Mouse (Mus musculus): ENCODE measurements at regions not wholly inside any gene's neighbourhood (a gene's known extent, or its start where the extent isn't known, plus 50 kb on each side); places are given as distances from the start of the nearest gene placed in this dataset.

DNA sequence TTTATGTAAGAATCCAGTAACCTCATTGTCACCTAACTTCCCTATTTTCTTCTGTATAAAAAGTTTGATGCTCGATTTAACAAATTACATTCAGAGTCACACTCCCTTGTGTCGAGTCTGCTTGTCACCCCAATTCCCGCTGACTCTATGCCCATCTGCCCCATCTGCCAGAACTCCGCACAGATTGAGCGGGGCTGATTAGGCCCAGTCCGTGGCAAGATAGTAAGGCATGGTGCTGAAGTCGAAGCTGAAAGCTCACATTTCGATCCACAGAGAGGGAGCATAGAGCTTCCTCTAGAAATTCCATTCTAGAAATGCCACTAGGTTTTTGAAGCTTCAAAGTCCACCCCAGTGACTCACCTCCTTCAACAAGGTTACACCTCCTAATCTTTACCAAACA lies 210.7 kb upstream of the Akirin2 start:
- DNase-seq = no peak

- DNase-seq = no peak
Measured at GRCm38 (mm10) chr4:34371281-34372032, 179.3 kb upstream of the Akirin2 start.

DNA sequence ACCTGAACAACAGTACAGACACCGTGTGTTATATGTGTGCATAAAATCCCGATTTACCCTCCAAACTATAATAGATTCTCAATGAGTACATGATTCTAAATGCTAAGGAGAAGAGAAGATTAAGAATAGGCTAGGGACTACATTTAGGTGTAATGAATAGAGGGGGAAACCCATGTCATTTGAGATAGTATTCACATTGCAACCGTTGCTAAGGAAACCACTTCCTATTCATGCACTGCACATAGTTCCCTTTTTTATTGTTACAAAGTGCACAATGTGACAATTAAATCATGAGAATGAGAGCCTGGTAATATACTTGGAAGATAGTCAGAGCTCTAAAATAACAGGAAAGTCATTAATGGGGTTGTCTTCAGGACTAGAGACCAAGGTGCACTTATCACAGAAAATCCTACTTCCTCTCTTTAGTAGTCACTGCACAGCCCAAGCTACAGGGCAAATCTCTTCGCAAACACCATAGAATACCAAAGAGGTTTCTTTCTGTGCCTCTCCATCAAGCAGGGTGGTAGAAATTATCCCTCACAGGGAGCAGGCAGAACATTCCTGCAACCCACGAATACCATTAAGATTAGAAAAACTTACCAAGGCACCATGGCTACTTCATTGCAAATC lies 164.3 kb upstream of the Akirin2 start:
- no peak for DNase-seq

- no peak for DNase-seq
Measured at GRCm38 (mm10) chr4:34391499-34391898, 159.2 kb upstream of the Akirin2 start.

DNA sequence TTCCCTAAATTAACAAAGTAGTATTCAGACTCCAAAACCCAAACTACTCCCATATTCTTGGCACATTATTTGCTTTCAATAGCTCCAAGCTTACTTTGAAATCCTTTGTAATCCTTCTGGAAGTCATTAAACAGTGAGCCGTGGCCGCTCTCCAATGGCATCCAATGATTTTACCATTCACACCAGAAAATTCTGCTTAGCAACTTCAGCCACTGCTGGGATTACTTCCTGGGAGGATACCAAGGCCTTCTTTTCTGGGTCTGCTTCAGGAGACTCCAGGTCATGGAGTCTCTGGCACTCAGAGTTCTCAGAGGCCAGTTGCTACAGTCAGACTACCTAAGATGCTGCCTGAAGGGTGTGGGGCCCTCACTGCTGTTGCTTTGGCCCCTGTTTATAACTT lies 147.7 kb upstream of the Akirin2 start:
- DNase-seq = no peak

DNA sequence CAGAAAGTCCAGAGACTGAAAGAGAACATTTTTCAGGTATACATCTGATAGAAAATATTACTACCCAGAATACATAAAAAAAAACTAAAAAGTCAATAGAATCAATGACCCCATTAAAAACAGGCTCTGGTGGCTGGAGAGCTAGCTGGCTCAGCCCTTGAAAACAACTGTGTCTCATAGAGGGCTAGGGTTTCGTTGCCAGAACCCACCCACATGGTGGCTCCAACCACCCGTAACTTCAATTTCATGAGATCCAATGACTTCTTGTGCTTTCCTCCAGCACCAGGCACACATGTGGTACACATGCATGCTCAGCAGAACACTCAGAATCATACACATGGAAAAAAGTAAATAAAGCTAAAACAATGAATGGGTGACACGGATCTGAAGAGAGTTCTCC lies 143.6 kb upstream of the Akirin2 start:
- DNase-seq = no peak

DNA sequence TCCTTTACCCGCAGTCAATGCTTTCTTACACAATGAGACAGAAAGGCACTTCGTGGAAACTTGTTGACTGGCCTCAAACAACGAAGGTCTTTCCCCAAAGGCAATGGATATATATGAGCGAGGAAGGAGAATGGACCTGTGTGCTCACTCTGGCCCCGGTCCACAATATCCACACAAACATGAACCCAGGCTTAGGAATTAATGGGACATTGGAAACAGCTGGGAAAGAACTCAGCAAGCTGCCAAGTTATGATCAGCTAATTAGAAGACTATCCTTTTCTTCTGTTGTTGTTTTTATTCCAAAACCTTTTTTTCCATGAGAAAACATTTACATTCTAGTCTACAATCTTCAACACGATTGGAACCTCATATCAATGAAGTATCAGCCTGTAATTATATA lies 129.8 kb upstream of the Akirin2 start:
- no peak for DNase-seq

- no peak for DNase-seq
Measured at GRCm38 (mm10) chr4:34424131-34424646, 126.5 kb upstream of the Akirin2 start.

DNA sequence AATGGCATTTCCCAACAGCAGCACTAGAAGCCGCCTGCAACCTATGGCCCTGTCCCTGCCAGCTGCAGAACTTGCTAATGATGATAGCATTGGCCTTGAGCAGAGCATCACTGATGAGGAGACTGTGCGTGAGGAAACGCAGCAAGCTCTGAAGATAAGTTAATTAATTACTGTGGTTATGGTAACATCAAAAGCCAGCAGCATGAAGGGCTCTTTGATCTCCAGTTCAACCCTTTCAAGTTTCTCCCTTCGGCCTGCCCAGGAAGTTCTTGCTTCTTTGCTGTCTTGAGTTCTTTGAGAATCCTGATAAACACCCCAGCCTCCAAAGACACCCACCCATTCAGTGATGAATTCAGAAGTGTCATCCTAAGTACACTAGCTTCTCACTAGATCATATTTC lies 121.7 kb upstream of the Akirin2 start:
- no peak for DNase-seq

DNA sequence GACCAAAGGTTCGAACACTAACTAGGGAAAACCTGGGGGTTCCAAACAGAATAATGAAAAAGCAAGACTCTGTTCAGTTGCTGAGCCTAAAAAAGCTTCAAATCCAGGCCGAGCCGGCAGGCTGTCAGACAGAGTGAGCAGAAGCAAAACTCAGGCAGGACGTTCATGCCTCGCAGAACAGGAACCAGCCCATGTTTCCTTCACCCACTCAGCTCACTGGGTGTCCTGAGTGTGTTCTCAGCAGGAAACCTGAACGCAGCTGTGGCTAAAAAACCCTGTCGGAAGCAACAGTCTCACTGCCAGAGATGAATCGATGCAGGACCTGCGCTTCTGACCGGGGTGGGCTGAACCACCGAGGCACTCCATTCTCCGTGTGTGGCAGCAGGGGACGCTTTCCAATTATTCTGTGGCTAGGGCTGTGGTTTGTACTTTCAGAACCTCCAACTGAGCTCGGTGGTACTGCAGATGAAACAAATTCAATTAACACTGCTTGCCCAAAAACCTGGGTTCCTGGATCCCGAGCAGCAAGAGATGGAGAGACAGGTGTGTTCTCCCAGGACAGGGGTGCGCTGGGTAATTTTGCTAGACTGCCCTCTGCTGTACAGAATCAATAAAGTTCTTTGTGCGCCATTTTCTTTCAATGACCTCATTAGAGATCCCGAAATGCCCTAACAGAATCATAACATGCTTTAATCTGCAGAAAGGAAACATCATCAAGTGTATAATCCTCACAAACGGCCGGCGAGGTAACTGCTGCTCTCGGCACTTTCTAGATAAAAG lies 121.1 kb upstream of the Akirin2 start:
- DNase-seq = no peak

- no peak for DNase-seq
Measured at GRCm38 (mm10) chr4:34437316-34437715, 113.4 kb upstream of the Akirin2 start.

- DNase-seq = no peak
Measured at GRCm38 (mm10) chr4:34449582-34449981, 101.2 kb upstream of the Akirin2 start.

- DNase-seq = no peak
Measured at GRCm38 (mm10) chr4:34462591-34462990, 88.1 kb upstream of the Akirin2 start.

- DNase-seq = no peak
Measured at GRCm38 (mm10) chr4:34465845-34466244, 84.9 kb upstream of the Akirin2 start.

- DNase-seq = peak; percentile 4
Measured at GRCm38 (mm10) chr4:34466309-34466708, 84.4 kb upstream of the Akirin2 start.

DNA sequence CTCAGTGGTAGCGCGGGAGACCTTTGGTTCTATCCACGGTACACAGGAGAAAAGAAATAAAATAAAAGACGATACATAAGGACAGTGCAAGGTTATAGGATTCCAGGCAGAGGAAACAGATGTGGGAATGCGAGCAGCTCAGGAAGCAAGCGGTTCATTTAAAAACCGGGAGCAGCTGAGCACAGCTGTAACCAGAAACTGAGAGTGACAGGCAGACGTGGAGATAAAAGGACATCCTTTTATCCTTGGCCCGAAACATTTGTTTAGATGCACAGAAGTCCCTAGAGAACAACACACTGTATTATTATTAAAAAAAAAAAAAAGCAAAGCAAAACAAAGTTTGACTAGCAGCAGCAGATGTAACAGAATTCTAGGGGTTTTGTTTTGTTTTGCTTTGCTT lies 82.6 kb upstream of the Akirin2 start:
- DNase-seq = no peak

GRCm38 (mm10) chr4:34475792-34476448 lies 74.8 kb upstream of the Akirin2 start:
- no peak for DNase-seq

DNA sequence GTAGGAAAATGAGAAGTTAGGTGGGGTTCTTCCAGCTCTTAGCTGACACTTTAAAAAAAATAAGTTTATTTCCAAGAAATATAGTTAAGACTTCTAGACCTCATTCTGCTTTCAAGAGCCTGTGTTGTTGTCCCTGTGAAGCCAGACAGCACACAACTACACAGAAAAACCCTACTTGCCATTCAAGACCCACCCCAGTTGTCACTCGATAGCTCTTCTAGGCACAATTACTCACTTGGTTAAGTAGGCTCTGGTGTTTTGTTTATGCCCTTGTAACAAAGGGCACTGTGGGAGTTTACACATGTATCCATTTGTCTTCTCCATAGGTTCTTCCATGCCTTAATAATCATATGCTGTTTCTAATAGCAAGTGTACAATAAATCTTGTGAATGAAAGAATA lies 66.5 kb upstream of the Akirin2 start:
- no peak for DNase-seq

- no peak for DNase-seq
Measured at GRCm38 (mm10) chr4:34485574-34485973, 65.2 kb upstream of the Akirin2 start.

DNA sequence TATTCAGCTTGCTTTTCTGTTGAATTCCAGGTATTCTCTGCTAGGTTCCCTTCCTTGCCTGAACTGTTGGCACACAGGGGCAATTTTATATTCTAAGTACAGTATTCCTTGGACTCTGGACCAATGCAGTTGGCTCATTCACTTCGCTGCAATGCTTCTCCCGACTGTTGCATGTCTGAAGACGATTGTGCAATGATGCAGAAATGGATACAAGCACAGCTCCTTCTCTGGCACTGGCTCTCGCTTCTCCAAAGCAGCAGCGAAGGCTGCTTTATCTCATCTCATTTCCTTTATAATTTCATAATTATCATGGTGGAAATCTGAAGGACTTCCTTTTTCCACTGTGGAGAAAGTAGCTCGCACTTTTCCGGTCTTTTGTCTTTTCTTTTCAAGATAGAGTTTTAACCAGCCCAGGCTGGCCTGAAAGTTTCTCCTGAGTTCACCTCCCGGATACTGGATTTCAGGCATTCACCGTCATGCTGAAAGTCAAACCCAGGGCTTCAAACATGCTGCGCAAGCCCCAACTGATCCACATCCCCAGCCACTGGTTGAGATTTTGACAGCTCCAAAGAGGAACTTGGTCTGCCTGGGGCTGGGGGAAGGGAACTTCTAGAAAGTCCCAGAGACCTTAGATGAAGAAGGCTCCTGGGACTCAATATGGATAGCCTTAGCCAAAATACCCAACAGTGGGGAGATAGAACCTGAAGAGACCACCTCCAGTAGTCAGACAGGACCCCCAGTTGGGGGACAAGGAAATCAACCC lies 55.6 kb upstream of the Akirin2 start:
- no peak for DNase-seq

DNA sequence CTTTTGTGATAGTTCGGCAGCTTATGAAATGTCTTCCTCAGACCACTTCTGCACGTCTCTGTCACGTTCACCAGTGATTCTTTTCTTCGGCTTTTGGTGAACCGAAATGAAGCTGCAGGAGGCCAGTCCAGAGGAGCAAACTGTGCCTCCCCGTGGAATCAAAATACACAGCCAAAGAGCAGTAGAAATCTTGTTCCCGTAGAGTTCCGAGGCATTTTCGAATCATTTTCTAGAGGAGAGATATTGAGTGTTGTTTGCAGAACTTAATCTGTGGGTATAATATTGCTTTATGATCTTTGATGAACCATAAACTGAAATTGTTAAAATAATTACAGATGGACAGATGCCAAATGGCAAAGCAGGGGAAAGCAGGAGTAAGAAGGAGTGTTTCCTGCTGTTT lies 52.4 kb upstream of the Akirin2 start:
- DNase-seq = peak; percentile 9

GRCm38 (mm10) chr4:34498781-34499180 lies 52.0 kb upstream of the Akirin2 start:
- peak; percentile 76 for DNase-seq
